Mouse (Mus musculus): Measurements from ENCODE around the gene Ick. TPM values are rescaled to one million over a fixed set of nuclear protein-coding genes. Genes with fewer than 3 reads are reported as not detected.

Gene Ick
- total and polyA plus RNA-seq, 3 experiments = 16.9 to 20.1 (median 18.7) TPM

- peak; percentile 74 for DNase-seq
These were observed 4.0 kb upstream of the Ick start for GRCm38 (mm10) chr9:78104973-78105372.

DNA sequence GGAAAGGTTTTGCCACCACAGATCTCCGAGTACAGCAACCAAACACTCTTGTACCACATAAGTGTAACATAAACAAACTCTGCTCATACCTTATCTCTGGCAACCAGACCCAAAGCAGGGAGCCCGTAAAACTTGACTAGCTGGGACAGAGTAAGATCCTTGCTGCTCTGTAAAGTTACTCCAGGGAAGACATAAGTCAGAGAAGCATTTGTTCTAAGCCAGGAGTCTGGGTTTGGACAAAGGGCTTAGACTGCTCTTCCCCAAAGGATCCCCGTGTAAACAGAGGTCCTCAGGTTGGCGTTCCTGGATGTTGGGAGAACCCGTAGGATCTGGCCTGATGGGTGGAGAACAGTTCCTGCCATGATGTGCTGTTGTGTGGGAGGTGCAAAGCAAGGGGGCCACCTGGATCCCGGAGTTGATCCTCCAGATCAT, 3.5 kb upstream of the Ick start:
- DNase-seq = no peak

GRCm38 (mm10) chr9:78106821-78107220, 2.2 kb upstream of the Ick start:
- DNase-seq = peak; percentile 10

DNA sequence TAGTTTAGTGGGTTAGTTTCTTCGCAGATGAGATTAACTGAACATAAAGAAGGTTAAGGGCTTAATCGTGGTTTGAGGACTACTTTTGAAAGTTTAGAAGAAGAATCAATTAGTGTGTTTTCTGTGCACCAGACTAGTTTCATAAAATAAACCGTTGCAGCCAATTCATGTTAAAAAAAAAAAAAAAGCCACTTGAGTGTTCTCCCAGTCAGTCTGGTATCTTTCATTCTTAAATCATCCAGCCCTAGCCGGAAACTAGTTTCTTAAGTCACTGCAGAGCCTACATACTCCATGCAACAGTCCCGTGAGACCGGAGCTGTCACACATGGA, 1.4 kb upstream of the Ick start:
- DNase-seq = no peak

- peak; percentile 89 for DNase-seq
These were observed 838 bp upstream of the Ick start for GRCm38 (mm10) chr9:78107912-78108795.

- no peak for DNase-seq
These were observed 664 bp downstream of the Ick start for GRCm38 (mm10) chr9:78109656-78110055.

DNA sequence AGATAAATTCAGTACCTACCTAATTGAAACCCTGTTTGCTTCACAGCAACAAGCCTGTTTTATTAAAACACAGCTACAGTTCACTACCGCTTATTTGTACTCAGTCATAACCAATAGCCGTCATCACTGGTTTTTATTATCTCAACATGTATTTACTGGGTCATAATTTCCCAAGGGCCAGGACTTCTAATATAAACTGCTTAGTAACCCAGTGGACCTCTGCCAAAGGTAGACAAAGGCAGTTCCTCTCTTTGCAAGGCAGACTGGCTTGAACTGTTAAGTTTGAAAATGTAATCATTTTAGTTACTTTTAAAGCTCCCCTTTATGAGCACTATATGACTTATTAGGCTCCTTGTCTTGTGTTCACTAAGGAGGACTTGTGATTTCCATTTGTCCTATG, 2.5 kb downstream of the Ick start:
- no peak for DNase-seq

DNA sequence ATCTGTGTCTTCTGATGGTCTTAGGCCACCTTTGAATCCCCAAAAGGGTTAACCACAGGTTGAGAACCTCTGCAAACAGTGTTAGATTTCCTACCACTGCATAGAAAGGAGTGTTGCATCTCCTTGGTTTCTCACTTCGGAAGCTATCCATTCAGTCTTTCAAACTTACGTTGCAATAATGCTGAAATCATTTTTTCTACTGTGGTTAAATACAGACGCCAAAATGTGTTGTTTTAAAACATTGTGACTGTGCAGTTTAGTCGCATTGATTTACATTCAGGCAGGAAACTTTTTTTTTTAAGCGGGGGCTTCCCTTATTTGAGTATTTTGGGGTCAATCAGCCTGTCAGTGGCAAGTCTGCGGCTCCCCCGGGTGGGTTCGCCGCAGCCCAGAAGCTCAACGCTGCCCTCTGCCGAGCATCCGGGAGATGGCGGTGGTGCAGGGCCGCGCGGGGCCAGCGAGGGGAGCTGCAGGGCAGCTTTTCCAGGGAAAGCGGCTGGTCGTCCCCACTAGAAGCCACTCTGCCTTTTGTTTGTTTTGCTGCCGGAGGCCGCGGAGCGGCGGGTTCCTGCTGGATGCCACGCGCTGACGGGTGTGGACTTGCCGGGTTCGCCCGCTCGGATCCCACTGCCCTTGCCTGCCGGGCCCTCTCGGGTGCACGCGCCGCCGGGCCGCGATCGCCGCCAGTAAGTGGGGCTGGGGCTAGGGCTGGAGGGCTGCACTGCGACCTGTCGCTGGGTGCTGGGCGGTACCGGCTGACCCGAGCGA, 4.0 kb downstream of the Ick start:
- peak; percentile 96 for DNase-seq

DNA sequence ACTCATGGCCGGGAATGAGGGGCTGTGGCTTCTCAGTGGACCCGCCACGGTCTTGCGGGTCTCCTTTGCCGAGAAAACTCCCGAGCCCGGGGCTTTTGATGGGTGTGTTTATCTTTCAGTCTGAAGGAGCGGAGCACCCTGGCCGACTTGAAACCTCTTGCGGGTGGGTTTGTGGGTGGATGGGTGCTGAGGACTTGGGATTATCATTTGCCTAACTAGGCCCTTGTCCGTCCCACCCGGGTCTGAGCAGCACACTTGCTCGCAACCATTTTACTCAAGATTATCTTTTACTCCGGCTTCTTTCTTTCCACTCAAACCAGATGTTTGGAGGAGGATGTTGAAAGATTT, 4.5 kb downstream of the Ick start:
- no peak for DNase-seq

DNA sequence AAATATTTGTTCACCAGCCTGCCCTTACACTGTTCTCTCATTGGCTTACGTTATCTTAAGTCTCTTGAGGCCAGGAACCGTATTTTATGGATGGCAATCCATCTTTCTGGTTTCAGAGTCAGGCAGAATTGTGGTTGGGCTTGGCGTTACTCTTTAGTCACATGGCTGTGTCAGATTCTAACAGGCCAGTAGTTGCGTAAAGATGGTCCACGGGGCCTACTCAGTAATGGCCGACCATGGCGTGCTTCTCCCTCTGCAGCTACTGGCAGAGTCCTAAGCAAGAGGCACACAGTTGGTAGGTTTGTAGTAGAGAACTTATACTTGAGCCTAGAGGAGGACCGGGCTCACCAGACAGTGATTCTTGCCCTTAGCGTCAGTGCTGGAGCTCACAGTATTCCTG, 6.8 kb downstream of the Ick start:
- peak; percentile 24 for DNase-seq

DNA sequence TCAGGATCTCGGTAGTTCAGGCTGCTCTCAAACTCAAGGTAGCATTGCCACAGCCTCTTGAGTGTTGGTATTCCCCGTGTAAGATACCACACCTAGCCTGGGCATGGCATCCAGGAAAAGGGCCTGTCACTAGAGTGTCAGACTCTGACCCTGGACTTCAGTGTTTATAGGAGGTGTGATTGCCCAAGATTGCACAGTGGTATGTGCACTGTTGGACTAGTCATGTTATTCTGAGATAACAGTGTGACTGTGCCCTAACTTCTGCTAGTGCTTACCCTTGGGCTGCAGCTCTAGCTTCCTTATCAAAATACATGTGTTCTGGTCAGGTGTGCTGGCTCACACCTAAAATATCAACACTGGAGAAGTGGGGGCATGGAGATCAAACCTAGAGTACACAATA, 8.7 kb downstream of the Ick start:
- peak; percentile 19 for DNase-seq

- DNase-seq = no peak
These were observed 12.4 kb downstream of the Ick start for GRCm38 (mm10) chr9:78121358-78121757.

DNA sequence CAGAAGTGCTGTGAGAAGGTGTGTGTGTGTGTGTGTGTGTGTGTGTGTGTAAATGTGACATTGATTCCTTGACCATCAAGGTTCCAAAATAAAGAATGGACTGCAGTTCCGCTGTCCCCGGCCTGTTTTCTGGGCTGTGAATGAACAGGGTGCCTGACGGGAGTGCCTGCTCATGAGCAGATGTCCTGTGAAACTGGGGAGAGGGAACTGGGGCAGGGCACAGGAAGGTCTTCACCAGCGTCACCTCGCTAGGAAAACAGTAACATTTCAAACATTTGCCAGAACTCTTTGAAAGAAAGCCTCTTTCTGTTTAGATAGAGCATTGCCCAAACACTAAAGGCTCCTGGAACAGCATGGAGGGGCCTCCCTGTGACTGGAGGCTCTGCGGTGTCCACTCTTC, 13.0 kb downstream of the Ick start:
- DNase-seq = no peak

GRCm38 (mm10) chr9:78122939-78123712, 14.1 kb downstream of the Ick start:
- DNase-seq = peak; percentile 39

GRCm38 (mm10) chr9:78124297-78124696, 15.3 kb downstream of the Ick start:
- no peak for DNase-seq

- DNase-seq = no peak
These were observed 17.0 kb downstream of the Ick start for GRCm38 (mm10) chr9:78126007-78126406.

- no peak for DNase-seq
These were observed 17.7 kb downstream of the Ick start for GRCm38 (mm10) chr9:78126643-78127042.

GRCm38 (mm10) chr9:78135658-78136057, 26.7 kb downstream of the Ick start:
- no peak for DNase-seq

DNA sequence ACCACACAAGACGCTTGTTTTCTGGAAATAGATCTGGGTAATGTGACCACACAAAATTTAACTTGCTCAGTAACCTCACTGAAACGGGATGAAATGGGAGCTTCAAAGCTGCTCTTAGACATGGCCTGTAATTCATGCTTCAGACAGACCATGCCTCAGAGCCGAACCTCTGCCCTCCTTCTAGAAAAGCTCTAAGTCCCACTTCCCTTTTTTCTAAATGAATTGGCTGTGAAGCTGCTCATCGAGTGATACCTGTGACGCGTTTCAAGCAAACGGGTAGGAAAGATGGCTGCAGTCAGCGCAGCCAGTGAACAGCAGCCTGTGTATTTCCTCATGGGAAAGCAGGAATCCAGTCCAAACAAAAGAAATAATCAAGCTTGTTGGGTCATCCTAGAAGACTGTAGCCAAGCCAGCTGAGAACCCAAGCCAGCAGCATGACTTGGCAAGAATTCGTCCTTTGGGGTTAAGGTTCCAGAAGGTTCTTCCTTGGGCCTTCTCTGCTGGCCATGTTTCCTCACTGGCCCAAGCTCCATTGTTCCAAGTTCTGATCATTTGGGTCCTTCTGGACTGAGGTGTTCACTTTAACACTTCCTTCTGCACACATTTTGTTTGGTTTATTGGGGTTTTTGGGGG, 29.2 kb downstream of the Ick start:
- DNase-seq = peak; percentile 25

DNA sequence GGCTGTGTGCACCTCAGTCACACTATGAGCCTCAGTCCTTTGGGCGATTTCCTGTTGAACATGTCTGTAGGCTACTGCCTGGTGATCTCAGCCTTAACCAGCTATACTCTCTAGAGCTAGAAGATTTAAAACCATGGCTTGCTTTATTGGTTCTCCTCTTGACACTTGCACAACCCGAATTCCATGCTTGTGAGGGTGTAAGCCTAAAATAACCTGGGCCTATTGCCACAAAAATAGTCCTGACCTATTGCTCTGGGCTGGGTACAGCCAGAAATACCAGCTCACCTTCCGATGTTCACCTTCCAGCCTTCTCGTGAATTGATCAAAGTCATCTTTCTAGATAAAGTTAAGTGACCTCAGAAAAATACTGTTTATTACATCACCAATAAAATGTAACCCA, 30.5 kb downstream of the Ick start:
- DNase-seq = no peak

DNA sequence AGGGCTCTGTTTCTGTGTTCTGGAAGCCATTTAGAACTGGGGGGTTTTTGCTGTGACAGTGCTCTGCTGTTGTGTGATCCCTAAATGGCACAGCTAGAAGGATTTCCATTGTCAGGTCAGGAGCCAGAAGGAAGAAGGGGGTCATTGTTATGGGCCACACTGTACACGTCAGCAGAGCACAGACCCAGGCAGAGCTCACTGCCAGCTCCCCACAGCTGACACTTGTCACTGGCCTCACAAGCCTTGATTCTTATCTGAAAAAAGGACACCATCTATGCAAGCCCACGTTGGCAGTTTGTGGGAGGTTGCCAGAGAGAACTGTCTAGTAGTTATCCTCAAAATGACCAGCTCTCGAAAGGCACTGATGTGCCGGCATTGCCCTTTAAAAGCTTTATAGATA, 37.1 kb downstream of the Ick start:
- no peak for DNase-seq

GRCm38 (mm10) chr9:78146627-78147026, 37.6 kb downstream of the Ick start:
- no peak for DNase-seq
